Mouse (Mus musculus): Measurements from ENCODE around the gene Cherp. TPM values are rescaled to one million over a fixed set of nuclear protein-coding genes. Genes with fewer than 3 reads are reported as not detected.

Cherp gene
- total and polyA plus RNA-seq, 3 experiments, result 21.1 to 106 (median 78.0) TPM

DNA sequence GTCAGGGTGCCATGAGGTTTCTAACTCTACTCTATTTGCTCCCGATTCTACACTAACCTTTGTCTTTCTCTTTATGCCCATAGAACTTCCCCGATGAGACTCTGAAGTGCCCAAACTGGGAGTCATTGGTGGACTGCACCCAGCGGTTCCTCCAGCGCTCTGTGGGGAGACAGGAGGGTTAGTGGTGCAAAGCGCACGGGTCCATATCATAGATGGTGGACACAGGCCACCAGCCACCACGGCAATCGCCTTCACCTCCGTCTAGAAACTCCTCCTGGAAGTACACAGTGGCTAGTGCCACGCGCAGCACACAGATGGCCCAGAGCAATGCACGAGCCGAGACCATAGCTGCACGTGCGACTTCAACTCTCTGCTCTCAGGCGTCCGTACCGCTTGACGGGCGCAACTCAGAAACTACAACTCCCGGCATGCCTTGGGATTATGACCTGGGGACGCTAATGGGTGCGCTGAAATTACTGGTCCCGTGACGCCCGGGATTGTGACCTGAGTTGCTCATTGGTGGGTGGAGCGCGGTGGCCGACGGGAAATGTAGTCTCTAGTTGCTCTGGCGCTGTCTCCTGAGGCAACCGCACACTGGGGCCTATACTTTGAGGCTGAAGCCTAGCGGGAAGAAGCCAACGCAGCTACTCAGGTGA is 31.6 kb downstream of the Cherp start, which contains the start of the genes Calr3 and 1700030K09Rik (continued):
- no peak for TF ChIP-seq POLR2AphosphoS5 (IDR thresholded peaks at IDR 0.05; ENCODE audit: borderline replicate concordance, low read depth, low read length)
- no peak for TF ChIP-seq SMC3 (IDR thresholded peaks at IDR 0.05; ENCODE audit: low read depth, low read length)
- TF ChIP-seq ELF1 (IDR thresholded peaks at IDR 0.05; ENCODE audit: low read depth, low read length), result peak; percentile 45

DNA sequence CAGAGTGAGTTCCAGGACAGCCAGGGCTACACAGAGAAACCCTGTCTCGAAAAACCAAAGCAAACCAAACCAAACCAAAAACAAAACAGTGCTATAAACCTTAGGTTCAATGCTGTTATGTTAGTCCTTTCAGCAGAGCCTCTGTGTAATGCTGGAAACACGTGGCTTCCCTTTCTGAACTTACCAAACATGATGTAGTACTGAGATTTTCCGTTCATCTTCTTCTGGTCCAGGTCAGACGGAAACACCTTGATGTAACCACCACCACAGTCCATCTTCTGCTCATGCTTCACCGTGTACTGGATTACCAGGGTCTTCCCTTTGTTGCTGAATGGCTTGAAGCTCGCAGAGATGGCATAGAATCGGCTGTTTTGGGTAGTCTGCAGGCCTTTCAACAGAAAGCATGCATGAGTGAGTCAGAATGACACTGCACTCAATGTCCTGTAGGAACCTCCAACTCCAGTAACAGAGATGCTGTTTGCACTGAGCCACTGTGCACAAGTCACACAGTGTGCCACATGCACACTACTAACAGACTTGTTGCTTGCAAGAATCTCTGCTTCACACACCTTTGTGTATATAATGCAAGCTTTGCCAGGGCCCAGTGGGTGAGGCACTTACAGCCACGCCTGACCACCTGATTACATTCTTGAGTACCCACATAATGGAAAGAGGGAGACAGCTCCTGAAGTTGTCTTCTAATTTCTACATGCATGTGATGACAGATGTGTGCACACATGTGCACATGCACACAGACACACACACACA is 36.6 kb downstream of the Cherp start:
- Histone ChIP-seq H3K36me3 (ENCODE audit: control insufficient read depth in 1 of 2, insufficient read depth in 2 of 2, low read length in 2 of 2) (peaks cover 0 to 8% of the 10 kb centered on the region in 2 experiments; a peak in 2 of 4 replicates), H3K27ac (ENCODE audit: control insufficient read depth, low read depth, low read length) (no peak overlapping the region), H3K79me2 (ENCODE audit: control insufficient read depth, insufficient read depth, low read length, poor library complexity) (no peaks in the 10 kb centered on the region; the same call in 1 of the 2 replicates), H3K9me3 (replicated peaks; ENCODE audit: insufficient read depth, low read length) (no peaks in the 10 kb centered on the region), H3K9ac (ENCODE audit: control insufficient read depth, low read depth, low read length, poor library complexity, severe bottlenecking) (no peak overlapping the region), H3K4me3 (ENCODE audit: control insufficient read depth in 1 of 2, insufficient read depth in 1 of 2, low read depth in 2 of 2, low read length in 2 of 2) (no peak overlapping the region), H3K4me1 (ENCODE audit: control insufficient read depth in 1 of 2, insufficient read depth in 2 of 2, low read length in 2 of 2) (peaks cover 0 to 12% of the 10 kb centered on the region in 2 experiments; a peak in 2 of 4 replicates), H3K27me3 (ENCODE audit: control insufficient read depth in 1 of 2, insufficient read depth in 2 of 2, low read length in 2 of 2) (no peaks in the 10 kb centered on the region)
- no peak for DNase-seq (ENCODE audit: low read depth, low spot score)
- TF ChIP-seq ZNF384 (IDR thresholded peaks at IDR 0.05; ENCODE audit: low read depth, low read length) (no peak), ZC3H11A (IDR thresholded peaks at IDR 0.05; ENCODE audit: low read depth, low read length) (no peak), NELFE (IDR thresholded peaks at IDR 0.05; ENCODE audit: low read depth, low read length) (no peak), RCOR1 (IDR thresholded peaks at IDR 0.05; ENCODE audit: low read depth, low read length) (no peak), MAX (IDR thresholded peaks at IDR 0.05; ENCODE audit: low read length) (no peak), EP300 (IDR thresholded peaks at IDR 0.05; ENCODE audit: low read depth in 1 of 2, low read length in 2 of 2) (no peak), CTCF (IDR thresholded peaks at IDR 0.05 in 2 of 3, conservative IDR thresholded peaks at IDR 0.05 in 1 of 3; ENCODE audit: control insufficient read depth in 1 of 3, insufficient read depth in 1 of 3, low read depth in 2 of 3, low read length in 3 of 3, poor library complexity in 1 of 3, severe bottlenecking in 1 of 3) (no peak), CHD1 (IDR thresholded peaks at IDR 0.05; ENCODE audit: low read depth, low read length) (no peak), MXI1 (IDR thresholded peaks at IDR 0.05; ENCODE audit: low read depth, low read length) (no peak), TCF12 (IDR thresholded peaks at IDR 0.05; ENCODE audit: low read depth, low read length) (no peak), TBP (IDR thresholded peaks at IDR 0.05; ENCODE audit: low read depth, low read length) (no peak), SIN3A (IDR thresholded peaks at IDR 0.05; ENCODE audit: low read length) (no peak), JUND (IDR thresholded peaks at IDR 0.05; ENCODE audit: low read depth, low read length) (no peak), HCFC1 (IDR thresholded peaks at IDR 0.05; ENCODE audit: low read depth, low read length) (no peak), USF1 (IDR thresholded peaks at IDR 0.05; ENCODE audit: low read depth, low read length) (no peak), ZMIZ1 (IDR thresholded peaks at IDR 0.05; ENCODE audit: low read depth, low read length) (no peak), MAFK (IDR thresholded peaks at IDR 0.05; ENCODE audit: borderline replicate concordance, low read depth, low read length) (no peak), MAZ (IDR thresholded peaks at IDR 0.05; ENCODE audit: low read depth, low read length) (no peak), POLR2A (IDR thresholded peaks at IDR 0.05; ENCODE audit: control insufficient read depth in 1 of 2, insufficient read depth in 1 of 2, low read depth in 1 of 2, low read length in 2 of 2, poor library complexity in 1 of 2) (no peak), BHLHE40 (IDR thresholded peaks at IDR 0.05; ENCODE audit: borderline replicate concordance, low read depth, low read length) (no peak)

All from MEL (cell line).